Mouse (Mus musculus) layer of hippocampus, postnatal 25 days (tissue): ENCODE measurements around the gene Ptpn1. TPM values are rescaled to one million over a fixed set of nuclear protein-coding genes. Genes with fewer than 3 reads are reported as not detected.
A peak's percentile ranks its signal among the peaks of the same experiment; 100 is the strongest.

Experiments used
- DNase-seq, 2 experiments: peaks; one replicate each; pipeline ENCODE4 v3.0.0; 2022; ENCODE audit warnings: mixed read lengths in 2 of 2, low spot score in 1 of 2; ENCODE audit errors: extremely low spot score in 1 of 2
- total RNA-seq, 2 experiments: library from RNA; stranded (reverse); gene quantifications; 2 replicates each; pipeline ENCODE4 v1.2.3; 2021

Gene Ptpn1
- total RNA-seq, 2 experiments from 2014 or later: 62.5 to 63.8 TPM

DNA sequence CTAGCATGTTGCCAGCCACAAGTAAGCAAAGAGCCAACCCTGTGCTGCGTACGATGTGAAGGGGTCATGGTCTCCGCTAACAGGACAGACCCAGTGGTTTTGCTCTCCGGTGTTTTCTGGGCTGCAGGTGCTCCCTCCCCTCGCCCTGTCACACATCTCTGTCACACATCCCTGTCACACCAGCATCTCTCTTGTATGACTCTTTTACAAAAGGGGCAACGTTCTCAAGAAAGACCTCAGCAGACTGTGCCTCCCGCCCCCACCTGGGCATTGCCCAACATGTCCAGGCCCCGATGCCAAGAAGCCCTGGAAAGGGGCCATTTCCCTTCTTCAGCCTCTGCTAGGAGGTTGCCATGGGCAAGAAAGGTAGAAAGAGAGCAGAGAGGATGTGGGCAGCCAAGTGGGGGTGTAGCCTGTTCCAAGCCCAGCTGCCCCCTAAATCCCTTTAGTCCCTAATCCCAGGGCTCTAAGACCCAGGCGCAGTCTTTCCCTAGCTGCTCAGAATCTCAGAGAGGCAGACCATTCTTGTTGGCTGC is 10.8 kb upstream of the Ptpn1 start:
- DNase-seq: no peak

DNA sequence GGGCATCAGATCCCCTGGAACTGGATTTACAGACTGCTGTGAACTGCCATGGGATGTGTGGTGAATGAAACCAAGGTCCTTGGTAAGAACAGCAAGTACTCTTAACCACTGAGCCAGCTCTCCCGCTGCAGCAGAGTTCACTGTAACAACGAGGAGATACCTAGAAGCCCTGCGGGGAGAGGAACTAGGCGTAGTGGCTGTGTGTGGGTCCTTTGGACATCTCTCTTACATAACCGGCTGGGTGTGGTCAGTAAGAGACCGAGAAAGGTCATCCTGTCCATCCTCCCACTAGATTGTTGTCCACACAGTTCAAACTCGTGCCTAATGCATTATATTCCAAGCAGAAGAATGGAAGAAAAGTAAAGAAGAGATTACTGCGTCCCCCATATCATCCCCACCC is 10.0 kb upstream of the Ptpn1 start:
- DNase-seq: no peak

DNA sequence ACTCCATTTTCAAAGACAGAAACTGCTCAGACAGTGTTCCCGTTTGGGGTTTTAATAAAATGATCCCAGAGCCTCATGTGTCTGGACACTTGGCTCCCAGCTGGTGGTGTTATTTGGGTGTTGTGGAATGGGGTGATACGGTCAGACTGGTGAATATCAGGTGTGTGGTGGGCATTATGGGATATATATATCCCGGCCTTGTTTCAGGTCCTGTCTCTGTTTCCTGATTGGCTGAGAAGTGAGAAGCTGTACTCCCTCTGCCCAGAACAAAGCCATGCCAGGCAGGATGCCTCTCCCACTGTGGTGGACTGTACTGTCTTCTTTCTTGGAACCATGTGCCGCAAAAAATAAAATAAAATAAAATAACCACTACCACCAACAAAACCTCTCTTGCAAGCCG is 7.8 kb upstream of the Ptpn1 start:
- DNase-seq: no peak

DNA sequence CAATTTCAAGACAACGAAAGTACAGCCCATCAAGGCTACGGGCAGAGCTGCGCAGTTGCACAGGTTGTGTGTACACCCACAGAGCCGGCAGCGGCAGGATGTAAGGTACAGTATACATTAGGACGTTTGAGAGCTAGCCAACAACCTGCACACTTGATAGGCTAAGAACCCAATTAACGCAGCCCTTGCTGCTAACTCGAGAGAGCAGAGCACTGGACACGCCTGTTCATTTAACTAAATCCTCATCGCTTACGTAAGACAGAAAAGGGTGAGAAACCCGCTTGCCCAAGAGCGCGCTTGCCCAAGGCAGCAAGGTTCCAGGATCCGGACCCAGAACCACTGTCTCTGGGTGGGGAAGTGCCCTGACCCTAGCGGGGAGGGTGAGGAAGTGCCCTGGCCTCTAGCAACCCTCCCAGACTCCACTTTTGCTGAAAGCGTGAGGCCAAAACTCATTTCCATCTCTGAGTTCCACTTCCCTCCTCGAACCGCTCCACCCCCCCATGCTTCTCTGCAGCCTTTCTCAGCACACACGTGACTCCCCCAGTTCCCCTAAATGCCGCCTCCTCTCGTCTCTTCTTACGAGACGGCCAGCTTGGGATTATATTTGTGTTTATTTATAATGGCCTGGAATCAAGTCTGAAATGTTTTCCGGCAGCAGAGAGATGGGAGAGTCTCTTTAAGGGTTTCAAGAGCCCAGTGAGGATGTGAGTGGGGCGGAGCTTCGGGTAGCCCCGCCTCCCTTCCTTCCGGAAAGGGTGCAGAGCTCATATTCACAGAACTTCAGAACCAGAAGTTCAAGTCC is 6.9 kb upstream of the Ptpn1 start:
- peak; percentile 60 to 73 for DNase-seq

DNA sequence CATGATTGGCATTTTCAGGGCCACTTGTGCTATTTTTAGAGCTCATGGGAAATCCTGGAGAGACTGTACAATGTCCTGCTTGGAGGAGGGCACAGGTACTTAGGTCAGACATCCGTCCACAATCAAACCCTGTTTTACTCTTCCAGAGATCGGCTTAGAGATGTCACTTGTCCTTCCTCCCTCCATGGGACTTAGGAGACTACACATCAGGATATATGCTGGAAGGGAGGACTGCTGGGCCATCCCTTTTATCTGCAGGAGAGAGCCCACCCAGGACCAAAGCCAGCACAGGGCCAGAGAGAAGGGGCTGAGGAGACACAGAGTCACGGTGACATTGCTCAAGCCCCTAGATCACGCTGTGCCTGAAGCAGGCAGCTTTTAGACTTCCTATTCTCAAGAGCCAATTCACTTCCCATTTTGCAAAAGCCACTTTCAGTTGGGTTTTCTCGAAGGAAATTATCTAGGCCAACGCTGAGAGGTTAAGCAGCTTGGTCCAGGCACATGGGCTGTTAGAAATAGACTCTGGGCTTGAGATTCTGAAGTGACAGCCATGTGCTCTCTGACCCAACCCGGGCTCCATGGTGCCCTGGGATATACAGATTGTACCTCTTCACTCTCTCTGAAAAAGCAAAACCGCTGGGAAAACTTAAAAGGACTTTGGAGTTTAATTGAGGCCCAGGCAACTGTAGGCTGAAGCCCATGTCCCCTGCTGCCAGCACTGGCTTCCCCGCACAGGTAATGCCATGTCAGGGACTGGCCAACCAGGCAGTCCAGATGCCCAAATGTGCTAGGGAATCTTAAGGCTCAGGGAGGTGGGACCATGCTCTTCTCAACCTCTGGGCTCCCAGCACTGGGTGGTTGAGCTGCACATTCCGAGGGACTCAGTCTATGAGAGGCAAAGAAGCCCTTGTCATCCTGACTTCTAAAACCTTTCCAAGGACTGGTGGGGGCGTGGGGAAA is 5.7 kb upstream of the Ptpn1 start:
- DNase-seq: no peak

DNA sequence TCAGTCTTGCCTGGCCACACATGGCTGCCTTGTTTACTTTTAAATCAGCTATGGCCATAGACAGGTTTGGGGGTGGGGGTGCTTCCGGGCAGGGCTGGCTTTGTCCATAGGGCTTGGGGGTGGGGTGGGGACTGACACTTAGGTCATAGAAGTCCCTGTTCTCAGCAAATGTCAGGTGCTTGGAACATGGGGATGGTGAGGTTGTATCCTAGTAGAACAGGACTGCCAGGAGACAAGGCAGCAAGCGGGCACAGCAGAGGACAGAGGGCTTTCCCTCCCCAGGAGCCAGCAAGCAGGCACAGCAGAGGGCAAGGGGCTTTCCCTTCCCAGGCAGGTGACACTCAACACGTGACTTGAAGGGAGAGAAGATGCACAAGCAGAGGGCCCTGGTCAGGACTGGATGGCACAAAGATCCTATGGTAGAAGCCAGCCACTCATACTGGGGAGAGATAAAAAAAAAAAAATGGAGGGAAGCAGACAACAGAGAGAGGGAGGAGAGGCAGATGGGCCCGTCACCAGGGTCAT is 3.8 kb upstream of the Ptpn1 start:
- DNase-seq: no peak

DNA sequence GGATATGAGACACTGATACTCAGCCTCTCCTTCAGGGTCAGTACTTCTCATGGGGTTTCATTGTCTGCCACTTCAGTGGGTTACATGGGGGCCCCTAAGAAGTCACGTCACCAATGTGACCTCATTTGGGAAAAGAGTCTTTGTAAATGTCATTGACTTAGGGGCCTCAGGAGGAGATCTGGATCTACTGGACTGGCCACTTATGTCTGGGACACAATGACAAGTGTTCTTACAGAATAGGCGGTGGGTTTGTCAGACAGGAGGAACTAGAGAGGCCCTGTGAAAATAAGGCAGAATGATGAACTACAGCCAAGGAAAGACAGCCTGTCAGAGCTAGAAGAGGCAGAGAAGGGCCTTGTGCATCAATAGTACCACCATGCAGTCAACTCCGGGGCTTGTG is 2.9 kb upstream of the Ptpn1 start:
- no peak for DNase-seq

DNA sequence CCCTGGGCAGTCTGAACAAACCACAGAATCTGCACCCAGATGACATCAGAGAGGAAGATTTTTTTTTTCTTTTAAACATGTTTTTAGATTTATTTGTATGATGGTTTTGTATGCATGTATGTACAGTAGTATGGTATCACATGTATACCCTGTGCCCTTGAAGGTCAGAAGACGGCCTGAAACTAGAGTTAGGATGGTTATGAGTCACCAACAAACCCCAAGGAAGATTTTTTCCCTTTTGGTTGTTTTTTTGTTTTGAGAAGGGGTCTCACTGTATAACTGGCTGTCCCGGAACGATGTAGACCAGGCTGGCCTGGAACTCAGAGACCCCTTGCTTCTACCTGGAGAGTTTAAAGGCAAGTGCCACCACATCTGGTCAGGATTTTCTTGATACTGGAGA is 882 bp upstream of the Ptpn1 start:
- no peak for DNase-seq

DNA sequence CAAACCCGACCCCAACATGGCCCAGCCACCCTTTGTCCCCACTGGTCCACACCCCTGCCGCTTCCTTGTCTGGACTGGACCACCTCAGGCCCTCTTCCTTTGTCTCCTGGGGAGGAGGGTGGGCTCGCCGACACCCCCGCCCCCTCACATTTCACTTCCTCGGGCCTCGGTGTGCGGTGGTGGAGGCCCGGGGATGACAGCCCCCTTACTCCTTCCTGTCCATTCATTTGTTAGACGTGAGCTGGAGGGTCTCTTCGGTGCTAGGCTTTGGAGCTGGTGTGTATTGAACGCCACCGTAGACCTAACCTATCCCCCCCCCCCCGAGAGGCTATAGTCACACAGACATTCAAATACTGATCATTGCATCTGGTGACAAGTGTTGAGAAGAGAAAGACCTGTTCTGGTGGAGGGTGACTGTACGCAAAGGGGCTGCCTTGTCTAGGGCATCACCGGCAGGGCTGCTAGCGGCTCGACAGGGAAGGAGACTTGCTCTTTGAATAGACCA is 922 bp downstream of the Ptpn1 start:
- no peak for DNase-seq

DNA sequence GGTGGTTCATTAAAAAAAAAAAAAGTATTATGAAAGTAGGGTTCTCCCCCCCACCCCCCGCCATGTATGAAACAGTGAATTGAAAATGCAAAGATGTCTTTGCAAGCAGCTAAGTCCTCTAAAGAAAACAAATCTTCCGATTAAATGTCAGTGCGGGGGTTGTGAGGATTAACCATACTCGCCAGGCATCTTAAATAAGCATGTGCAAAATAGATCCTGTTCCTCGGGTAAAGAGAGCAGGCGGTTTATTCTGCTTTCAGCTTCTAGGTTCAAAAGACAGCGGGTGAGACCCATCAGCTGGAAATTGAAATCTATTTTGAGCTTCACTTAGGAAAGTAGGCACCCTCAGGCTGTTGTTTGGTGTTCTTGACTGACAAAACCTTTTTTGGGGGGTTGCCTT is 1.5 kb downstream of the Ptpn1 start:
- DNase-seq: no peak

DNA sequence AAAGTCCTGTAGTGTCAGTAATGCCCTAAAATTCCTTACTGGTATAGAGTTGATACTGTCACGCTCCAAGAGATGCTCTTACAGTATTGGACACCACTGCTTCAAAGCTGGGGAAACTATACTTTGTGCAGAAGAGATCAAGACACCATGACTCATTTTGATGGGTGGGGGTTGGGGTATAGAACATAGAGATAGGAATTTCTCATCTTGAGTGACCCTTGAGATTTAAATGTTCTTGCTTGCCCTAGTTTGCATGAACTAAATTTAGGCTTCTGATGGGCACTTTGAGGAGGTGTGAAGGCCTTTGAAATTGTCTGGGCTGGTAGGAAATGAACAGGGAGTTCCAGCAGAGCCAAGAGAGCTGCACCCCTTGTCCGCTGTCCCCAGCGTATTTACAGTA is 4.1 kb downstream of the Ptpn1 start:
- no peak for DNase-seq

DNA sequence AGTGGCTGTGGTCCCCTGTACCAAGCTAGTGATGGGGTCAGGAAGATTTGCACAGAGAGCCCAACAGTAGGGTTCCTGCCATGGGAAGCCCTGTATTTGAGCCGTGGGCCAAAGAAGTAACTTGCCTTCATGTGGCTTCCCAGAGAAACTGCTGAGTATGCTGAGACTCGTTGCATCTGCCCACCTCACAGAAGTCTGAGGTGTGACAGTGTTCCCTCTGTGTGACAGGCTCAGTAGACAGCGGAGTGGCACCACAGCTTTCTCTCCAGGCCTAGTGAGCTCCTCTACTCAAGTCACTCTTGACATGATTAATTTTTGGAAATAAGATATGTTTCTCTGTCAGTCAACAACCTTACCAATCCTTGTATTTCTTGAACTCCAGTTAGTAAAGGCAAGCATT is 6.9 kb downstream of the Ptpn1 start:
- no peak for DNase-seq

DNA sequence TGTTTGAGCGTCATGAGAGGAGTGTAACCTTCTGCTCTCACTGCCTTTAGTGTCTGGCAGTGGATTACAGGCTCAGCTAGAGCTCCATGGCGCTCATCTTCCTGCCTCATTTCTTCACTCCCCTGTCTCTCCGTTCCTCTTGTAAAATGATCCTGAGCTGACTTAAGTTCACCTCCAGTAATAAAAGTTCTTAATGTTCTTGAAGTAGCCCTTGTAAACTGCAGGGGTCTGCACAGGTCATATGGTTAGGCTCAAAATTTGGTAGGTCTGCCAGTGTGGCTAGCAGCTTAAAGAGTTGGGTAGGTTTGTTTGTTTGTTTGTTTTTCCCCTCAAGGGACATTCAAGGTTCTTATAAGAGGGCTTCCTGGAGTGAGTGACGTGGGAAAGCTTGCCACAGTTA is 7.3 kb downstream of the Ptpn1 start:
- no peak for DNase-seq

DNA sequence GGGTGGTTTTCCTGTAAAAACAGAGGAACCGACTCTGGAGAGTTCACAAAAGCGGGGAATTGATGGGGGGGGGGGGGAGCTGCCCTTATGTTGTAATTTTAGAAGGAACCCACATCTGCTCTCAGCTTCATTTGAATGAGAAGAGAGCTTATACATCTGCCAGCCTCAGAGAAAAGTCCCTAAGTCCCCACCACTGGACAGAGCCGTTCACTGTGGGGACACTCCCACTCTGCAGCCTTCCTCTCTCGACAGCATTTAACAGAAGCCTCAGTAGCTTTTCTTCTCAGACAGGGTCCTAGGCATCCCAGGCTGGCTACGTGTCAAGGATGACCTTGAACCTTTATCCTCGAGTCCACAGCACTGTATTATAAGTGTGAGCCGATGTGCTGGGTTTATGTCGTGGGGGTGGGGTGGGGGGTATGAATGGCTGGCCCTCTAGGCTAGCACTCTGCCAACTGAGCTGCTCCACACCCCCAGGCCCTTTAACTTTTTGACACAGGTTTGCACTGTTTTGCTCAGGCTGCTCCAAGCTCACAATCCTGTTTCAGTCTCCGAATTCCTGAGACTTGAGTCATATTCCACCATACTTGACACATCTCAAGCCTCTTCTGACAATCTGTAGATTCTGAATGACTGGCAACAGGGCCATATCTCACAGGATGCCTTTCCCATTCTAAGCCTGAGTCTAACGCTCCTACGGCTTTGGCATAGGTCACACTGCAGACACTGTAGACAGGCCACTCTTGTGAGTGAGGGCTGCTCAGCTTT is 8.0 kb downstream of the Ptpn1 start:
- no peak for DNase-seq

DNA sequence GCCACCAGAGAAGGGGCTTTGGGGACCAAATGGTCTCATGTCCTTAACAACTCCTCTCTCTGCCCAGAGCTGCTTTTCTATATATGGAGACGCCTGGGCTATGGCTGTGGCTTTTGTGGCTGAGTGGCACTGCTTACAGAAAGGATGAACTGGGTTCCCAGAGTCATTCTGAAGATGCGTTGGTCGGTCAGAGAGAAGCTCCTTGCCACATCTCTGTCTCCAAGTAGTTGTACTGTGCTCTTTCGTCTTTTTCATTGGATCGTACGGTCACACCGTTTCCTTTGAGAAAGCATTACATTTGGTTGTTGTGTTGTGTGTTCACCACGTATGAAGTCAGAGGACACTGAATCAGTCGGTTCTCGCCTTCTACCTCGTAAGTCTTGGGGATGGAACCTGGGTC is 8.8 kb downstream of the Ptpn1 start:
- no peak for DNase-seq

DNA sequence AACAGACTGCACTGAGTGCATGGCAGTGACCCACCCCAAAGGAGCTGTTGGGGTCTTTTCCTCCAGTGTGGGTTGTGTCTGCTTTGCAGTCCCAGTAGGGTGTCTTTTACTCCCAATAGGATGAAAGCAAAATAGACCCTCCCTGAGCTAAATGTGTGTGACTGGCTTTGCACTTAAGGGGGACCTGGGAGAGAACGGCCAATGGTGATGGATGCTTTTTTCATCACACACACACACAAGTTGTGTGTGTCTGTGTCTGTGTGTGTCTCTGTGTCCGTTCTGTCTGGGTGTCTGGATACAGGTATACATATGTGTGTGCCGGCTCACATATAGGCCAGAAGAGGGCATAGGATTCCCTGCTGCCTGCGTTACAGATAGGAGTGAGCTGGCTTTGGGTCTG is 9.5 kb downstream of the Ptpn1 start:
- DNase-seq: no peak

DNA sequence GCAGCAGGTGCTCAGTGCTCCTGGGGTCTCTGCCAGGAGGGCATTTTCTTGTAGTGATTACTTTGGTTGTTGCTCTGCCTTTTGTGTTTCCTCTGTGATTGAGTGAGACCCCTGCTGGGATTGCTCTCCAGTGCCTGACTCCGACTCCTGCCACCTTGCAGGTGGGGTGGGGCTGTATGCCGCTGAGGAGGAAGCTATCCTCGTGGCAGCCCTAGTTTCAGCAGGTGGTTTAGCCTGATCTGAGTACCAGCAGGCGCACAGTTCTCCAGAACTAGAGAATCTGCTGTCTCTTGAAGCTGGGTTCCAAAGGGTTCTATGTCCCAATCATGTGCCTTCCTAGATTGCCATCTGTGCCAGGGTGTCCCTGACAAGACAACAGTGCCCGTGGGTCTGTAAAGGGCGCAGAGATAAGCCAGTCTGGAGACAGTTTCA is 9.9 kb downstream of the Ptpn1 start:
- DNase-seq: no peak

DNA sequence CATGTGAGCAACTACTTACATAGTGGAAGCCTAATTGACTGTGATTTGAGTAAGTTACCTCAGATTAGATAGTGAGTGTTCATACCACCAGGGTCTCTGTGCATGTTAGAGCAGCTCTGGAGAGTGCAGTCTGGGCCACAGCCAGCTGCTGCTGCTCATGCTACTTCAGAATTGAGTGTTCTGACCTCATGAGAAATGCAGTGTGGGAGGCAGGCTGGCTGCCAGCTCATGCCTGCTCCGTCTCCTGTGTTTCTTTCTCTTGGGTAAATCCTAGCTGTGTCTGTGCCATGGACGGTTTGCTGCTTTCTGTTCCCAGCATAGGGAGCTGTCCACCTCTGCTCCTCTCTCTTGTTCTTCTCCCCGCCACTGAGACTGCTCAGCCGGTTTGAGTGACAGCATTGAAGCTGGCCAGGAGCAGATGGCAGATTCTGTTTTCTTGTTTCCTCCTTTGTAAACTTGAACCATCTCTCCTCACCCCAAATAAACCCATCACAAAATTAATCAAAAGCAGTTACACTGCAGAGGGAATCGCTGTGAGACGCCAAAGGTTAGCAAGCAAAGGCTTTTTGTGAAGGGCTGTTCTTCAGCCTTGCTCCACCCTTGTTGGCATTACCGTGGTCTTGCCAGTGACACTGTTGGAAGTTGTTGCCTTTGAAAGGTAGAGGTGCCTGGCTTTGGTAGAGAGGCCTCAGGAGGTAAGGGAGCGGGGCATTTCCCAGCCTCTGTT is 10.5 kb downstream of the Ptpn1 start:
- DNase-seq: no peak

DNA sequence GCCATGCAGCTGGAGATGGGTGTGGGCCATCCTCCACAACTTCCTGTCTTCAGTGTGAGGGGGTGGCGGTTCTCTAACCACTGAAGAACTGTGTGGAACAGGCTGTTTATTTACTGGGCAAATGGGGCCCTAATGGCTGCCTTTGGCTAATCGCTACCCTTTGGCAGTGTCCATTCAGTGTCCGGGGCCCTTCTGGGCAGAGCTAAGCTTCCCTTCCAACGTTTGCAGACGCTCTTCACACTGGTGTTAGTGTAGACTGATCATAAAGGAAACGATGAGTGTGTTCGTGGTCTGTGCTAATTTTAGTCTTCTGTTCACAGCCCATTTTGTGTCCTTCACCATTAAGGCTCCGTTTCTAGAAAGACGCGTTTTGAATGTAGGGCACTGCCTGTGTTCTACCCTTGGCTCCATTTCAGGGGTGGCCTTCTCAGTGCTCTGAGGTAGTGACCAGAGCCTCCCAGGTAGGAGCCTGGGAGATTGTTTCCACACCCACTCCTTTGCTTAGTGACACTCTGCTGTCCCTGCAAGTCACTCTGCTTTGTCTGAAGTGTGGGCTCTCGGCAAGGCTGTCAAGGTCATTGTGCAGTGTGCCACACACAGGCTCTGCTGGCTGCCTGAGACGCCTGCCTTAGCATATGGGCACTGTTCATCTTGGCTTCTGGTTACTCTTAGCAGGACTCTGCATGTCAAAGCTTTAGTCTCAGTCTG is 11.2 kb downstream of the Ptpn1 start:
- no peak for DNase-seq
